Mouse (Mus musculus): ENCODE measurements at regions not wholly inside any gene's neighbourhood (a gene's known extent, or its start where the extent isn't known, plus 50 kb on each side); places are given as distances from the start of the nearest gene placed in this dataset.

- DNase-seq (ENCODE audit: low spot score in 2 of 2): no peak
These were observed 174.1 kb upstream of the Hnrnpa3 start for GRCm38 (mm10) chr2:75484951-75485350.

- no peak for DNase-seq (ENCODE audit: low spot score in 2 of 2)
These were observed 167.9 kb upstream of the Hnrnpa3 start for GRCm38 (mm10) chr2:75491150-75491549.

DNA sequence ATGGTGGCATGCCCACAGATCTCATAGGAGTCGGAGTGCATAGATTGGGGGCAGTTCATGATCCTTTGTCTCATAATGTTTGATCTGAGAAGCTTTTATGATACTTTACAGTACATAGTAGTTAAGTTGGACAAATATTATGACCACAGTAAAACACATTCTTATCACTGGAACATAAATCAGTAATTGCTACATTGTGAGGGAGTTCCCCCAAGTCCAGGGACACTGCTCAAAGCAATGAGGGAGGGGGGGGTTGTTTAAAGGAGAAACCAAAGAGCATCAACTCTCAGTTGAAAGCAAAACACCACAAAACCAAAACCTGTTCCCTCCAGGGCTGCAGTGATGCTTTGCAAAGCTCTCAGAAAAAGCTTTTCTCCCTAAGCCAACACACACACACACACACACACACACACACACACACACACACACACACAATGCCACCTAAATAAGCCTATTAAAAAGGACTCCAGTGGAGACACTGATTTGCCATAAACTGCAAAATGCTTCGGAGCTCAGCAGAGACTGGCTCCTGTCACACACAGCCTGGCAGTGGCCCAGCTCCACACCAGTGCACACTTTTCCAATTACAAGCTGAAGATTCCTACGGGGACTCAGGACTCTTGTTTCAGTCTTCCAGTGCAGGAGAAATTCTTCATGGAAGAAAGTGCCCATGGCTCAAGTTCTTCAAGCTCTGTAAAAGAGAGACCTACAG is 167.1 kb upstream of the Hnrnpa3 start:
- DNase-seq (ENCODE audit: low spot score in 2 of 2): no peak

GRCm38 (mm10) chr2:75492501-75492898 is 166.6 kb upstream of the Hnrnpa3 start:
- DNase-seq (ENCODE audit: low spot score in 2 of 2): no peak

DNA sequence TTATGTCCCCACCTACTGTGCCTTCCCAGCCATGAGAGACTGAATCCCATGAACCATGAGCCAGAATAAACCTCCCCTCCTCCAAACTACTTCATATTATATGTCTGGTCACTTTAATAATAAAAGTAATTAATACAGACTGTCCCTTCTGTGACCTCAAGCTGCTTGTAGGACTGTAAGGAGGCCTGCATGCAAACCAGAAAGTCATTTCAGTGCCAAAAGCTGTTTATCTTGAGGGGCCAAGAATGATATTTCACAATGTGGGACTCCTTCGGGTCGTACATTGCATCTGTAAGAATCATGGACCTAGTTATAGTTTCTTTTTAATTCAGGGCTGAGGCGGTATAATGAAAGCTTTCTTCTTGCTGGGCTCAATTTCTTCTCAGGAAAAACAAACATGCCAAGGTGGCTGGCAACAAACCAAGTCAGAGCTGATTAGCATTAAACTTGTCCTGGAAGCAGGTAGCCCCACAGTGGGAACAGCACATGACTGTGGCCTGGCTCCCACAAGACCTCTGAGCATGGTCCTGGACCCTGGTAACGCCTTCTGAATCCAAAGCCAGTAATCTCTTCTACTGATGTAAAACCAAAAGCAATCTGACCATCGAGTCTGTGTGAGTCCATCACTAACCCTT is 162.3 kb upstream of the Hnrnpa3 start:
- DNase-seq (ENCODE audit: low spot score in 2 of 2): no peak

DNA sequence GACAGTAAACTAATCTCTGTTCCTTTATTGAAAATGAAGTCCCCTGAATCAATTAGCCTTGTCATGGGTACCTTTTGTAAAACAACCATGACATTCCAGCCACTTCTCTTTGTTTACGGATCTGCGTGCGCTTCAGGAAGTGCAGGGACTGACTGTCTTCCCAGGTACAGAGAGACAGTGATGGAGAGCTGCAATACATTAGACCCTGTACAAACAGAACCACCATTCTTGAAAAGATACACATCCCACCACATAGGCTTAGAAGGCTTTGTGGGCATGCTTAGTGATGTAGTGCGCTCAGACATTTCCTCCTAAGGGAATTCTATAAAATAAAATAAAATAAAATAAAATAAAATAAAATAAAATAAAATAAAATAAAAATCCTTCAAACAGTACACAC is 148.8 kb upstream of the Hnrnpa3 start:
- no peak for DNase-seq (ENCODE audit: low spot score in 2 of 2)

DNA sequence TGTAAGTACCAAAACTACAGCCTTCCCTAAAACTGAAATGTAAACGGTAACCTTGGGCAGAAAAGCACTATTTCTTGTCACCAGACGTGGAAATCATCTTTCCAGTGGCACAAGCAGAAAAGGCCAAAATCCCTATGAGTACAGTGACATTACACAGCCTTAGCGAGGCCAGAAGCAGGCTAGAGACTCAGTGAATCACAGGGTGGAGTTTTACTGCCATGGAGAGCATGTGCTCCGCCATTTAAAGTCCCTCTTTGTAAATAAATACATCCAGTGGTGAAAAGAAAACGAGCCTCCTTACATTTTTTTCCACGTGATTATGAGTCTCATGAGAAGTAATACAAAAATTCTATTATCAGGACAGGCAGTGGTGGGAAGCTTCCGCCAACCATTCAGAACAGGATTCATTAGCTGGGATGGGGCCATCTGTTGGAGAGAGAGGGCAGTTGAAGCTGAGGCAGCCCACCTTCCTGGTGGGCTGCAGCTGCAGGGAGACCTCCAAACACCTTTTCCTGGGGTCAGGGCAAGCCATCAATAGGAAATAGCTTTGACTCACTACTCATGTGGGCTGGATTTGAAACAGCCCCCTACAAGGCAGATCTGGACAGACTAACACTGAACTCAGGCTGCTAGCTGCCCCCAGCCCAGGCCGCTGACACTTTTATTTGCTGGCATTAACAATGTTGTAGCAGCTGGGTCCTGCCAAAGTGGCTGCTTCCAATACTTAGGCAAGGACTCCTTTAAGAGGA is 146.5 kb upstream of the Hnrnpa3 start:
- DNase-seq (ENCODE audit: low spot score in 2 of 2): no peak

DNA sequence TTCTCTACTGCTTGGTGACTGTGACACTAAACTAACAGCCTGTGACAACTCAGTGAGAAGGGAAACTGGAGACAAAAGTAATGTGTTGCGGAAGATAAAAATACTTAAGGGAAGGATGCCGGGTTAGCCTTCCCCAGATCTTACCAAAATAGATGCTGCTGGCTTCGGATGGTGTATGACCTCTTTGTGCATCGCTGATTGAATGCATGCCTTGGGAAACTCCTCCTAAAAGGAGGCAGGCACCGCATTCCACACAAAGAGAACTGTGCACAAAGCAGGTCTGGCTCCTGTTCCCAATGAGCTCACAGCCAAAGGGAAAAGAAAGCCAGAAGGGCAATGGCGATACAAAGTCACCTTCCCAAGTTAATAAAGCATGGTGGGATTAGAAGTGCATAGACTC is 144.9 kb upstream of the Hnrnpa3 start:
- DNase-seq (ENCODE audit: low spot score in 2 of 2): no peak

DNA sequence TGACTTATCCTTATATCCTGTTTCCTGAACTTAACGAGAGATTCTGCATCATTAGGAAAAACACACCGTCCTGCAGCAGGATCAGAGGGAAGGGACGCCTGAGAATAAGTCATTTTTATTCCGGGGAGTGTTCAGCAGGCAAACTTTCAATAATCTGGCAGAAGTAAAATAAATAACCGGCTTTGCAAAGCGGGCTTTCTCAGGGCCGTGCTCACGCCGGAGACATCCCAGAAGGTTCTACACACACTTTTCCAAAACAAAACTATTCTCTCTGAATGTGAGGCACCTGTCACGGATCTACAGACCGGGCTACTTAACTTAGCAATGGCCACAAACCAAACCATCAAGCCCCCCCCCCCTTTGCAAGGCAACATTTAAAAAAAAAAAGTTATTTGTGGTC is 142.8 kb upstream of the Hnrnpa3 start:
- DNase-seq (ENCODE audit: low spot score in 2 of 2): no peak

- DNase-seq (ENCODE audit: low spot score in 2 of 2): no peak
These were observed 142.0 kb upstream of the Hnrnpa3 start for GRCm38 (mm10) chr2:75517096-75517495.

DNA sequence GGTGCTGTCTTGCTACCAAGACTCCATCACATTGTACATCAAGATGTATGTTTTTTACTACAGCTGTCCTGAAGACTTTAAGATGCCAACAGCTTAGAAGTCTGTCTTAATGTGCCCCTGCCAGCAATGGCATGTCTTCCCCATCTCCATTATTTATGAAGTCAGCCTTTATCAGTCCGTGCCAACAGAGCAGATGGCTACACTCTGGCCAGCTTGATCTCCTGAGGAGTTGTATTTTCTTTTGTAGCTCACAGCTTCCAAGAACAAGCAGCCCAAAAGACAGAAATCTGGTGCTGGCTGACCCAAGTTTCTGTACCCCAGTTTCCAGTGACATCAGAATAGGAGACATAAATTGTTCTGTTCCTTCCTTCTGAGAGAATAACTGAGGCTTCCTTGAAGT is 140.5 kb upstream of the Hnrnpa3 start:
- DNase-seq (ENCODE audit: low spot score in 2 of 2): no peak

DNA sequence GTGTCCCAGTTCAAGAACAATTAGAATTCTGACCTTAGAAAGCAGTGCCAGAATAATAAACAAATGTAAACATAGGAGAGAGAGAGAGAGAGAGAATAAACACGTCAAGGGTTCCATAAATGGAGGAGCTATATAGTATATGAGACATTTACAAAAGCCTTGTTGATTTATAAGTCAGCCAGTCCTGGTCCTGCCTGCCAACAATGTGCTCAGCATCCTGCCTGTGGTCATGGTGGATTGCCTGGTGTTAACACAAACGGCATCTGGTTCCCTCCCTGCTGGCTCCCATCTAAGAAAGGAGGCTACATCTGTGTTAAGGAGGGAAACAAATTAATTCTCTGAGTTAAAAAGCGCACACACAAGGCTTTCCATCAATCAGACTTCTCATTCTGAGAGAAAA is 133.5 kb upstream of the Hnrnpa3 start:
- no peak for DNase-seq (ENCODE audit: low spot score in 2 of 2)

GRCm38 (mm10) chr2:75528706-75529105 is 130.4 kb upstream of the Hnrnpa3 start:
- DNase-seq (ENCODE audit: low spot score in 2 of 2): no peak

DNA sequence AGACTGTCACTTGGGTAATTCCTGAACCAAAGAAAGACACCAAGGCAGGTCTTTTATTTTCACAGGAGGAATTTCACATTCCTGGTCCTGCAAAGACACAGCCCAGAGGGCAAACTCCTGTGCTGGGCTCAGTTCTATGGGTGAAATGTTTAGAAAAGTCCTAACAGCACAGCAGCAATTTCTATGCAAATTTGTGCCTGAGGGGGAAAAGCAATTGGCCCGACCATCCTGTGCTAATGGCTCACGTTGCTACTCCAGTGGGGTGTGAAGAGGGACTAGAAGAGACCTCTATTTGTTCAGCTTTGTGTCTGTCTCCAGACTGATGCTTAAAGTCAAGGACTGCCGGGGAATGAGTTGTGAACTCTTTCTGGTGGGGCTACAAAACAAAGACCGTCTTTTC is 120.9 kb upstream of the Hnrnpa3 start:
- no peak for DNase-seq (ENCODE audit: low spot score in 2 of 2)

DNA sequence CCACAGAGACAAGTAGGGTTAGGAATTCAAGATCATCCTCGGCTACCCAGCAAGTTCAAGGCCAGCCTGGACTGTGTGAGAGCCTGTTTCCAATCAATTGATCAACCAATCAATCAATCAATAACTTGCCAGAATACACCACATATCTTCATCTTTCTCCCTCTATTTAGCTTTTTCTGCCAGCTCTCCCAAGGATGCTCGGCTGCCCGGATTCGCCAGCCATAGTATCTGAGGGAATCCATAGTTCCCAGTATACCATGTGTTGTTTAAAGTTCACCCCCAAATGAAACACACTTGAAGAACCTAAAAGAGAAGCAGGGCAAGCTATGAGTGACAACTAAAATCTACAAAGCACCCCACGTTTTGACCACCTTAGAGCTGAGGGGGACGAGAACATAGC is 119.3 kb upstream of the Hnrnpa3 start:
- no peak for DNase-seq (ENCODE audit: low spot score in 2 of 2)

DNA sequence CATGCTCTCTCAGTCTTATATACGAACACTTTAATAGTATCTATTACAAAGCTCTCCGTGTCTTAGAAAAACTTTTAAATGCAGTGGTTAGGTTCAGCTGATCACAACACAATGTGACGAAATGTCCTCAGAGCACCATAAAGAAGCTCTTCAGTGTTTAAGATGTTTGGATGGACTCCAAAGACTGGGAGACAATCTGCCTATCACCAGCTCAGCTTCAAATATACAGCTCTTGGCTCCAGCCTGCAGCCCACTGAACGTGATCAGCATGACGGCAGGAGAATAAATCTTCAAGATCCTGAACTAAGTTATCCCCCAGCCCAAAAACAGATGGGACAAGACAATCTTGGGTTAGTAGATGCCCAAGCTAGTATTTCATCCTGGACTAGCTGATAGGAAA is 116.7 kb upstream of the Hnrnpa3 start:
- DNase-seq (ENCODE audit: low spot score in 2 of 2): no peak

GRCm38 (mm10) chr2:75542781-75543180 is 116.3 kb upstream of the Hnrnpa3 start:
- DNase-seq (ENCODE audit: low spot score in 2 of 2): no peak

- no peak for DNase-seq (ENCODE audit: low spot score in 2 of 2)
These were observed 113.1 kb upstream of the Hnrnpa3 start for GRCm38 (mm10) chr2:75545971-75546370.

DNA sequence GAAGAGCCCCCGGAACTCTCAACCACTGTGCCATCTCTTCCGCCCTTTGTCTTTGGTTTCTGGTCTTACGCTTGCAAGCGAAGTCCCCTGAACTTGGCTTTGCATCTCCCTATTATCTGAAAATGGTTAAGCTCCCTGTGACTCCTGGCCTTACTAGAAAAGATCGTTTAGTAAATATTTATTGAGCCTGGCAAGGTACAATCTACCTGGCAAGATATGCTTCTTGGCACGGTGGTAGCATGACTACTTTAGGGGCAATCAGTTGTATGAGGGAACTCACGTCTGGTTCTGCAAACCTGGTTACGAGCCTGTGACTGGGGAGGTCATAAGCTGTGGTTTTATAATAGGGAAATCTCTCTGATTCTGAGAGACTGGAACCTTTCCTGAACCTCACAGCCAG is 103.4 kb upstream of the Hnrnpa3 start:
- DNase-seq (ENCODE audit: low spot score in 2 of 2): no peak

GRCm38 (mm10) chr2:75556744-75557143 is 102.3 kb upstream of the Hnrnpa3 start:
- DNase-seq (ENCODE audit: low spot score in 2 of 2): no peak

- DNase-seq (ENCODE audit: low spot score in 2 of 2): no peak
These were observed 101.7 kb upstream of the Hnrnpa3 start for GRCm38 (mm10) chr2:75557392-75557791.

DNA sequence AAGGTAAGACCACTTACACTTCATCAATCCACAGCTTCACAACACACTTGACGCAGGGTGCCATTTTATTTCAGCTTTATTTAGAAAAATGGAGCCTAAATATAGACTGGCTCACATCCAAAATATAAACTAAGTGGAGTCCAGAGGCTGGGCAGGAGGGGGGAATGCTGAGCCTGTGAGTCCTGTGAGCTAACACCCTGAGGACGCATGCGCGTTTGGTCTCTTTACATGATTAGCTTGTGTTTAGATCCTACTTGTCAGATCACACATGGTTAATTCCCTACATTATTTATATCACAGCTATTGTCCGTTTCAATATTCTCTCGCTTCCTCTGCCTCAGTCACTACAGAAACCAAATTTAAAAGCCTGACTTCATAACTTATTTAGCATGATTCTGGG is 99.1 kb upstream of the Hnrnpa3 start:
- DNase-seq (ENCODE audit: low spot score in 2 of 2): no peak
